10 mouse cellular contexts compared by ENCODE assay signal in genomic region chr19:59455671-59456070, GRCm38 (mm10). TPM values are rescaled to one million over a fixed set of nuclear protein-coding genes. Genes with fewer than 3 reads are reported as not detected.
DNase-seq lines count a peak whose midpoint lies in the region; ATAC-seq lines count a peak whose summit lies in the region.
"Had no signal": no experiment of that assay in that cellular context is flagged by ENCODE, and none has a peak within 500 bp of the region (broad histone marks: within the 10 kb centered on the region; RNA-seq: fewer than 3 reads in every experiment).

No protein-coding gene starts in this region.

- H3K4me1 ChIP-seq in hindbrain, embryonic 10.5 days (replicated peaks): peaks cover 34% of the 10 kb centered on the region
- H3K4me1 ChIP-seq in hindbrain, embryonic 16.5 days (ENCODE audit: control insufficient read depth, insufficient read depth, low read depth, low read length): peaks cover 20% of the 10 kb centered on the region
- peaks cover 6% of the 10 kb centered on the region; the same call in 1 of the 2 replicates for H3K4me1 ChIP-seq in midbrain, embryonic 11.5 days (ENCODE audit: control insufficient read depth, insufficient read depth, low read length)
- peaks cover 30% of the 10 kb centered on the region for H3K4me1 ChIP-seq in heart, embryonic 12.5 days (replicated peaks)

- no peak overlapping the region for H3K27ac ChIP-seq in hindbrain, embryonic 10.5 days
- H3K27ac ChIP-seq in hindbrain, embryonic 16.5 days (ENCODE audit: low read depth, low read length): no peak overlapping the region
- no peak overlapping the region for H3K27ac ChIP-seq in midbrain, embryonic 11.5 days (ENCODE audit: low read depth, low read length)
- no peak overlapping the region for H3K27ac ChIP-seq in heart, embryonic 12.5 days (ENCODE audit: poor library complexity, severe bottlenecking)
- H3K27ac ChIP-seq: heart, embryonic 13.5 days had no signal

- peak; percentile 40 for DNase-seq in hindbrain, embryonic 10.5 days (ENCODE audit: low spot score)
- peak; percentile 78 for DNase-seq in kidney, adult 18-20 months
- peak; percentile 92 for DNase-seq in midbrain, embryonic 11.5 days (ENCODE audit: low spot score, missing footprints)
- DNase-seq in right cerebral cortex, postnatal 36 days (ENCODE audit: low spot score in 2 of 2): no peak
- no peak for DNase-seq in adrenal gland, postnatal 25 days
- DNase-seq: layer of hippocampus, adult 9-11 months had no signal

- peaks cover 100% of the 10 kb centered on the region for H3K27me3 ChIP-seq in hindbrain, embryonic 10.5 days (ENCODE audit: insufficient read depth, poor library complexity, severe bottlenecking)
- H3K27me3 ChIP-seq in hindbrain, embryonic 16.5 days (replicated peaks; ENCODE audit: control insufficient read depth, insufficient read depth, low read length): peaks cover 71% of the 10 kb centered on the region
- H3K27me3 ChIP-seq in midbrain, embryonic 11.5 days (ENCODE audit: control insufficient read depth, insufficient read depth, low read length): peaks cover 92% of the 10 kb centered on the region
- H3K27me3 ChIP-seq in heart, embryonic 12.5 days (replicated peaks): peaks cover 94% of the 10 kb centered on the region

- 5% methylated on average over 7 of the region's 7 CpGs for WGBS in hindbrain, embryonic 10.5 days
- 4% methylated on average over 7 of the region's 7 CpGs for WGBS in hindbrain, embryonic 16.5 days
- 7% methylated on average over 7 of the region's 7 CpGs for WGBS in midbrain, embryonic 11.5 days
- 5% methylated on average over 7 of the region's 7 CpGs for WGBS in heart, embryonic 12.5 days

- ATAC-seq in hindbrain, embryonic 16.5 days: no peak
- ATAC-seq in common myeloid progenitor, adult 5-6 weeks (replicated peaks; ENCODE audit: low read depth, poor library complexity, severe bottlenecking): peak; percentile 27
- ATAC-seq in midbrain, embryonic 11.5 days (ENCODE audit: low FRiP score): no peak
- ATAC-seq in heart, embryonic 12.5 days (ENCODE audit: insufficient number of reproducible peaks, low FRiP score): no peak

- H3K9me3 ChIP-seq in hindbrain, embryonic 10.5 days: no peaks in the 10 kb centered on the region
- H3K9me3 ChIP-seq in hindbrain, embryonic 16.5 days (ENCODE audit: control insufficient read depth, low read length): no peaks in the 10 kb centered on the region
- H3K9me3 ChIP-seq in midbrain, embryonic 11.5 days (ENCODE audit: control insufficient read depth, low read length): no peaks in the 10 kb centered on the region
- no peaks in the 10 kb centered on the region for H3K9me3 ChIP-seq in heart, embryonic 12.5 days (replicated peaks)
- H3K9me3 ChIP-seq: heart, embryonic 13.5 days had no signal

- no peak overlapping the region for H3K9ac ChIP-seq in hindbrain, embryonic 16.5 days (ENCODE audit: low read depth, low read length)
- H3K9ac ChIP-seq in midbrain, embryonic 11.5 days (ENCODE audit: low read length): no peak overlapping the region
- H3K9ac ChIP-seq in heart, embryonic 12.5 days: no peak overlapping the region
- H3K9ac ChIP-seq: heart, embryonic 13.5 days had no signal

- H3K36me3 ChIP-seq in hindbrain, embryonic 10.5 days: no peaks in the 10 kb centered on the region
- no peaks in the 10 kb centered on the region for H3K36me3 ChIP-seq in hindbrain, embryonic 16.5 days (ENCODE audit: control insufficient read depth, insufficient read depth, low read length)
- no peaks in the 10 kb centered on the region for H3K36me3 ChIP-seq in midbrain, embryonic 11.5 days (ENCODE audit: control insufficient read depth, insufficient read depth, low read length)
- H3K36me3 ChIP-seq in heart, embryonic 12.5 days: no peaks in the 10 kb centered on the region
- H3K36me3 ChIP-seq: heart, embryonic 13.5 days had no signal

- no peak overlapping the region for H3K4me2 ChIP-seq in hindbrain, embryonic 16.5 days (ENCODE audit: low read length)
- no peak overlapping the region for H3K4me2 ChIP-seq in midbrain, embryonic 11.5 days
- no peak overlapping the region for H3K4me2 ChIP-seq in heart, embryonic 12.5 days
- H3K4me2 ChIP-seq: heart, embryonic 13.5 days had no signal

- no peak overlapping the region for H3K4me3 ChIP-seq in hindbrain, embryonic 10.5 days
- H3K4me3 ChIP-seq in hindbrain, embryonic 16.5 days (ENCODE audit: low read length): no peak overlapping the region
- H3K4me3 ChIP-seq in midbrain, embryonic 11.5 days (ENCODE audit: low read depth, low read length): no peak overlapping the region
- no peak overlapping the region for H3K4me3 ChIP-seq in heart, embryonic 12.5 days
- H3K4me3 ChIP-seq: heart, embryonic 13.5 days had no signal

RNA-seq across cellular contexts. Expression of gene Emx2, which starts 2.5 kb away (rescaled TPM):
- 1.2 and 2.3 TPM in 2 replicates for polyA plus RNA-seq in hindbrain, embryonic 10.5 days (2016; fragmentation: Nextera tagmentation; extraction: Ambion mirVana)
- 0.95 TPM in 1 of 2 replicates, not detected in the other for polyA plus RNA-seq in hindbrain, embryonic 16.5 days (2015; fragmentation: Nextera tagmentation; extraction: Ambion mirVana)
- total RNA-seq in common myeloid progenitor, adult 5-6 weeks (2017): not detected in 2 replicates
- 12.1 and 12.2 TPM in 2 replicates for polyA plus RNA-seq in midbrain, embryonic 11.5 days (2014; fragmentation: Nextera tagmentation; extraction: Ambion mirVana)
- total RNA-seq in adrenal gland, postnatal 25 days (2021): not detected in 2 replicates
- not detected in 2 replicates for polyA plus RNA-seq in heart, embryonic 12.5 days (2016; fragmentation: Nextera tagmentation; extraction: Ambion mirVana)
- polyA plus RNA-seq: heart, embryonic 13.5 days had no signal

Comparison
In these comparisons a context has a peak if more than half of its experiments do, and no peak if none do; other contexts are left out.
1. DNase-seq: peak in hindbrain, embryonic 10.5 days (single experiment), kidney, adult 18-20 months (single experiment) and midbrain, embryonic 11.5 days (single experiment); none in right cerebral cortex, postnatal 36 days (0 of 2) and adrenal gland, postnatal 25 days (single experiment).